Mouse (Mus musculus) bone marrow macrophage, adult 2 months (primary cell): ENCODE results near the gene Spred1.

ENCODE experiments used
- CTCF ChIP-seq: IDR thresholded peaks from 2 replicates; pipeline ENCODE4 v1.5.1; 2012; ENCODE audit warnings: low read depth, mild to moderate bottlenecking, low read length, moderate library complexity
- POLR2A ChIP-seq: IDR thresholded peaks from 2 replicates; pipeline ENCODE4 v1.6.1; 2012; ENCODE audit warnings: mild to moderate bottlenecking, low read depth, low read length, borderline replicate concordance

DNA sequence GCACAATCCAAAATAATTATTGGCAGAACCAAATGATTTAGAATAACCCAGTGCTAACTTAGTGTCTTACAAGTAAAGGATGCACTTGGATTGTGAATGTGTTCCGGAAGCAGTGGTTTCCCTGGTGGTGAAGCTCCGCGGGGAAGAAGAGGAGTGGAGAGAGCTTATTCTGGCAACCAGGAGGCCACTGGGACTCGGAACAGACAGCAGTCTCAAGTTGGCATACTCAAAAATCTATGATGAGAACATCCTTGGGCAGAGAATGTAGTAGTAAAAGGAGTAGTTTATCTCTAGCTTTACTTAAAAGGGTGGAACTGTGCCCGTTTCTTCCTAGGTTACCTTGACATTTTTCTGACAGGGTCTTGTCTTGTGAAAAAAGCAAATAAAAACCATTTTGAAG, 17.8 kb downstream of the Spred1 start:
- TF ChIP-seq CTCF (no peak), POLR2A (no peak)
